Mouse (Mus musculus): ENCODE measurements around the gene Capn7. TPM values are rescaled to one million over a fixed set of nuclear protein-coding genes. Genes with fewer than 3 reads are reported as not detected.

Capn7 gene
- polyA plus RNA-seq, 1 experiment: 22.8 TPM

GRCm38 (mm10) chr14:31322191-31322590 lies 14.2 kb upstream of the Capn7 start:
- no peak overlapping the region for H3K27ac ChIP-seq (ENCODE audit: insufficient read depth, low read length)
- H3K9me3 ChIP-seq (replicated peaks; ENCODE audit: control insufficient read depth, insufficient read depth, low read length, poor library complexity, severe bottlenecking): no peaks in the 10 kb centered on the region
- TF ChIP-seq POLR2A (IDR thresholded peaks at IDR 0.05; ENCODE audit: insufficient read depth, low read length) (no peak), CTCF (IDR thresholded peaks at IDR 0.05; ENCODE audit: low read depth, low read length) (no peak), EP300 (IDR thresholded peaks at IDR 0.05; ENCODE audit: insufficient read depth, low read depth, low read length) (no peak)
- H3K4me1 ChIP-seq (ENCODE audit: control insufficient read depth, insufficient read depth, low read length): no peaks in the 10 kb centered on the region
- no peak overlapping the region for H3K4me3 ChIP-seq (ENCODE audit: low read depth, low read length)
- H3K9ac ChIP-seq (ENCODE audit: low read depth, poor library complexity, severe bottlenecking): no peak overlapping the region
- H3K27me3 ChIP-seq (ENCODE audit: control insufficient read depth, insufficient read depth, low read length, poor library complexity, severe bottlenecking): no peaks in the 10 kb centered on the region
- H3K36me3 ChIP-seq (ENCODE audit: control insufficient read depth, insufficient read depth, low read length, poor library complexity, severe bottlenecking): no peaks in the 10 kb centered on the region

- Histone ChIP-seq H3K4me3 (ENCODE audit: low read depth, low read length) (peak overlapping the region; percentile 54; the same call in 1 of the 2 replicates), H3K9ac (ENCODE audit: low read depth, poor library complexity, severe bottlenecking) (no peak overlapping the region)
- TF ChIP-seq CTCF (IDR thresholded peaks at IDR 0.05; ENCODE audit: low read depth, low read length): no peak
- no peak for TF ChIP-seq POLR2A (IDR thresholded peaks at IDR 0.05; ENCODE audit: insufficient read depth, low read length)
- no peak for TF ChIP-seq EP300 (IDR thresholded peaks at IDR 0.05; ENCODE audit: insufficient read depth, low read depth, low read length)
Measured at GRCm38 (mm10) chr14:31323189-31323588, 13.2 kb upstream of the Capn7 start.

GRCm38 (mm10) chr14:31323849-31324792 lies 12.3 kb upstream of the Capn7 start, which contains the start of gene Dnah1:
TSS of gene Dnah1 (minus strand) at chr14:31323896.
- no peaks in the 10 kb centered on the region for H3K36me3 ChIP-seq (ENCODE audit: control insufficient read depth, insufficient read depth, low read length, poor library complexity, severe bottlenecking)
- H3K27me3 ChIP-seq (ENCODE audit: control insufficient read depth, insufficient read depth, low read length, poor library complexity, severe bottlenecking): no peaks in the 10 kb centered on the region
- H3K9me3 ChIP-seq (replicated peaks; ENCODE audit: control insufficient read depth, insufficient read depth, low read length, poor library complexity, severe bottlenecking): no peaks in the 10 kb centered on the region
- peak within 1 kb of the TSS; percentile 54 for H3K4me3 ChIP-seq (ENCODE audit: low read depth, low read length)
- no peak for TF ChIP-seq POLR2A (IDR thresholded peaks at IDR 0.05; ENCODE audit: insufficient read depth, low read length)
- no peak for TF ChIP-seq CTCF (IDR thresholded peaks at IDR 0.05; ENCODE audit: low read depth, low read length)
- no peak for TF ChIP-seq EP300 (IDR thresholded peaks at IDR 0.05; ENCODE audit: insufficient read depth, low read depth, low read length)
- no peak within 1 kb of the TSS for H3K27ac ChIP-seq (ENCODE audit: insufficient read depth, low read length)
- H3K4me1 ChIP-seq (ENCODE audit: control insufficient read depth, insufficient read depth, low read length): no peaks in the 10 kb centered on the region
- H3K9ac ChIP-seq (ENCODE audit: low read depth, poor library complexity, severe bottlenecking): no peak within 1 kb of the TSS

More at GRCm38 (mm10) chr14:31323189-31323588, 13.2 kb upstream of the Capn7 start:
- H3K27ac ChIP-seq (ENCODE audit: insufficient read depth, low read length): no peak overlapping the region
- H3K36me3 ChIP-seq (ENCODE audit: control insufficient read depth, insufficient read depth, low read length, poor library complexity, severe bottlenecking): no peaks in the 10 kb centered on the region
- H3K27me3 ChIP-seq (ENCODE audit: control insufficient read depth, insufficient read depth, low read length, poor library complexity, severe bottlenecking): no peaks in the 10 kb centered on the region
- H3K4me1 ChIP-seq (ENCODE audit: control insufficient read depth, insufficient read depth, low read length): no peaks in the 10 kb centered on the region
- H3K9me3 ChIP-seq (replicated peaks; ENCODE audit: control insufficient read depth, insufficient read depth, low read length, poor library complexity, severe bottlenecking): no peaks in the 10 kb centered on the region

GRCm38 (mm10) chr14:31324851-31325250 lies 11.6 kb upstream of the Capn7 start:
- Histone ChIP-seq H3K4me3 (ENCODE audit: low read depth, low read length) (no peak overlapping the region), H3K36me3 (ENCODE audit: control insufficient read depth, insufficient read depth, low read length, poor library complexity, severe bottlenecking) (no peaks in the 10 kb centered on the region), H3K9me3 (replicated peaks; ENCODE audit: control insufficient read depth, insufficient read depth, low read length, poor library complexity, severe bottlenecking) (no peaks in the 10 kb centered on the region), H3K27me3 (ENCODE audit: control insufficient read depth, insufficient read depth, low read length, poor library complexity, severe bottlenecking) (no peaks in the 10 kb centered on the region), H3K9ac (ENCODE audit: low read depth, poor library complexity, severe bottlenecking) (no peak overlapping the region), H3K4me1 (ENCODE audit: control insufficient read depth, insufficient read depth, low read length) (no peaks in the 10 kb centered on the region), H3K27ac (ENCODE audit: insufficient read depth, low read length) (no peak overlapping the region)
- TF ChIP-seq CTCF (IDR thresholded peaks at IDR 0.05; ENCODE audit: low read depth, low read length) (peak; percentile 68), EP300 (IDR thresholded peaks at IDR 0.05; ENCODE audit: insufficient read depth, low read depth, low read length) (no peak), POLR2A (IDR thresholded peaks at IDR 0.05; ENCODE audit: insufficient read depth, low read length) (no peak)

- Histone ChIP-seq H3K27ac (ENCODE audit: insufficient read depth, low read length) (no peak overlapping the region), H3K9me3 (replicated peaks; ENCODE audit: control insufficient read depth, insufficient read depth, low read length, poor library complexity, severe bottlenecking) (no peaks in the 10 kb centered on the region), H3K36me3 (ENCODE audit: control insufficient read depth, insufficient read depth, low read length, poor library complexity, severe bottlenecking) (no peaks in the 10 kb centered on the region), H3K9ac (ENCODE audit: low read depth, poor library complexity, severe bottlenecking) (no peak overlapping the region), H3K4me1 (ENCODE audit: control insufficient read depth, insufficient read depth, low read length) (no peaks in the 10 kb centered on the region), H3K27me3 (ENCODE audit: control insufficient read depth, insufficient read depth, low read length, poor library complexity, severe bottlenecking) (no peaks in the 10 kb centered on the region), H3K4me3 (ENCODE audit: low read depth, low read length) (no peak overlapping the region)
- TF ChIP-seq POLR2A (IDR thresholded peaks at IDR 0.05; ENCODE audit: insufficient read depth, low read length): no peak
- no peak for TF ChIP-seq EP300 (IDR thresholded peaks at IDR 0.05; ENCODE audit: insufficient read depth, low read depth, low read length)
- TF ChIP-seq CTCF (IDR thresholded peaks at IDR 0.05; ENCODE audit: low read depth, low read length): peak; percentile 38
Measured at GRCm38 (mm10) chr14:31325551-31325950, 10.9 kb upstream of the Capn7 start.

- Histone ChIP-seq H3K9me3 (replicated peaks; ENCODE audit: control insufficient read depth, insufficient read depth, low read length, poor library complexity, severe bottlenecking) (no peaks in the 10 kb centered on the region), H3K4me1 (ENCODE audit: control insufficient read depth, insufficient read depth, low read length) (no peaks in the 10 kb centered on the region), H3K4me3 (ENCODE audit: low read depth, low read length) (no peak overlapping the region), H3K27ac (ENCODE audit: insufficient read depth, low read length) (no peak overlapping the region), H3K9ac (ENCODE audit: low read depth, poor library complexity, severe bottlenecking) (no peak overlapping the region), H3K27me3 (ENCODE audit: control insufficient read depth, insufficient read depth, low read length, poor library complexity, severe bottlenecking) (no peaks in the 10 kb centered on the region), H3K36me3 (ENCODE audit: control insufficient read depth, insufficient read depth, low read length, poor library complexity, severe bottlenecking) (no peaks in the 10 kb centered on the region)
- TF ChIP-seq POLR2A (IDR thresholded peaks at IDR 0.05; ENCODE audit: insufficient read depth, low read length) (no peak), CTCF (IDR thresholded peaks at IDR 0.05; ENCODE audit: low read depth, low read length) (no peak), EP300 (IDR thresholded peaks at IDR 0.05; ENCODE audit: insufficient read depth, low read depth, low read length) (no peak)
Measured at GRCm38 (mm10) chr14:31326770-31327169, 9.7 kb upstream of the Capn7 start.
